Mouse (Mus musculus): ENCODE measurements at regions not wholly inside any gene's neighbourhood (a gene's known extent, or its start where the extent isn't known, plus 50 kb on each side); places are given as distances from the start of the nearest gene placed in this dataset.

DNA sequence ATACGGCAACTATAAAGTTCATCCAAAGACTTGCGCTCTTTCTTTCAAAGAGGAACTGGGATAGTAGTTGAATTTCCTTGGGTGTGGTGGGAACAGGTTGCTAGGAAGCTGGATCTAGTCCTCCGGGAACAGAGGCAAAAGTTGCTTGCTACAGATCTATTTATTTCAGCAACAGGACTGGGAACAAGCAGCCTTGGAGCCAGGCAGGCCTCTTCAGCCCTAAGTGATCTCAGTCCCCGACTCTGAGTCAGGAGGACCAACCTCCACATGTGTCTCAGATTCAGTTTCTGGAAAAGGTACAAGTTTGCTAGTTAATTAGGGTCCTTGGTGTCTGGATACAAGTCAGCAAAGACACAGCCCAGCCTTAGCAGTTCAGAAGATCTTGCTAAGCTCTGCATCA, 180.2 kb downstream of the Efcab1 start:
- Histone ChIP-seq H3K4me1 (ENCODE audit: control insufficient read depth in 1 of 2, insufficient read depth in 2 of 2, low read length in 2 of 2) (no peaks in the 10 kb centered on the region), H3K27me3 (ENCODE audit: control insufficient read depth in 1 of 2, insufficient read depth in 2 of 2, low read length in 2 of 2) (no peaks in the 10 kb centered on the region), H3K9ac (ENCODE audit: control insufficient read depth, low read depth, low read length, poor library complexity, severe bottlenecking) (no peak overlapping the region), H3K27ac (ENCODE audit: control insufficient read depth, low read depth, low read length) (no peak overlapping the region), H3K9me3 (replicated peaks; ENCODE audit: insufficient read depth, low read length) (no peaks in the 10 kb centered on the region), H3K4me3 (ENCODE audit: control insufficient read depth in 1 of 2, insufficient read depth in 1 of 2, low read depth in 2 of 2, low read length in 2 of 2) (no peak overlapping the region), H3K36me3 (ENCODE audit: control insufficient read depth in 1 of 2, insufficient read depth in 2 of 2, low read length in 2 of 2) (no peaks in the 10 kb centered on the region), H3K79me2 (ENCODE audit: control insufficient read depth, insufficient read depth, low read length, poor library complexity) (no peaks in the 10 kb centered on the region)
- TF ChIP-seq GATA1 (IDR thresholded peaks at IDR 0.05; ENCODE audit: low read depth, low read length) (no peak), ZMIZ1 (IDR thresholded peaks at IDR 0.05; ENCODE audit: low read depth, low read length) (no peak), USF2 (IDR thresholded peaks at IDR 0.05; ENCODE audit: borderline replicate concordance in 1 of 2, insufficient read depth in 1 of 2, low read depth in 1 of 2, low read length in 2 of 2) (no peak), BHLHE40 (IDR thresholded peaks at IDR 0.05; ENCODE audit: borderline replicate concordance, low read depth, low read length) (no peak), RCOR1 (IDR thresholded peaks at IDR 0.05; ENCODE audit: low read depth, low read length) (no peak), MXI1 (IDR thresholded peaks at IDR 0.05; ENCODE audit: low read depth, low read length) (no peak), MYC (IDR thresholded peaks at IDR 0.05; ENCODE audit: low read depth, low read length) (no peak), MAX (IDR thresholded peaks at IDR 0.05; ENCODE audit: low read length) (no peak), MAZ (IDR thresholded peaks at IDR 0.05; ENCODE audit: low read depth, low read length) (no peak), CTCF (IDR thresholded peaks at IDR 0.05 in 2 of 3, conservative IDR thresholded peaks at IDR 0.05 in 1 of 3; ENCODE audit: control insufficient read depth in 1 of 3, insufficient read depth in 1 of 3, low read depth in 2 of 3, low read length in 3 of 3, poor library complexity in 1 of 3, severe bottlenecking in 1 of 3) (no peak), JUND (IDR thresholded peaks at IDR 0.05; ENCODE audit: low read depth, low read length) (no peak), ZC3H11A (IDR thresholded peaks at IDR 0.05; ENCODE audit: low read depth, low read length) (no peak), USF1 (IDR thresholded peaks at IDR 0.05; ENCODE audit: low read depth, low read length) (no peak), MEF2A (IDR thresholded peaks at IDR 0.05; ENCODE audit: extremely low read depth, insufficient replicate concordance, low read depth, low read length, poor library complexity, severe bottlenecking) (no peak), E2F4 (IDR thresholded peaks at IDR 0.05; ENCODE audit: borderline replicate concordance, low read depth, low read length) (no peak), POLR2AphosphoS5 (IDR thresholded peaks at IDR 0.05; ENCODE audit: borderline replicate concordance, low read depth, low read length) (no peak), MYB (IDR thresholded peaks at IDR 0.05; ENCODE audit: low read depth, low read length) (no peak), ETS1 (IDR thresholded peaks at IDR 0.05; ENCODE audit: low read depth, low read length) (no peak), TAL1 (IDR thresholded peaks at IDR 0.05; ENCODE audit: low read length) (no peak)
- no peak for DNase-seq (ENCODE audit: low read depth, low spot score)

DNA sequence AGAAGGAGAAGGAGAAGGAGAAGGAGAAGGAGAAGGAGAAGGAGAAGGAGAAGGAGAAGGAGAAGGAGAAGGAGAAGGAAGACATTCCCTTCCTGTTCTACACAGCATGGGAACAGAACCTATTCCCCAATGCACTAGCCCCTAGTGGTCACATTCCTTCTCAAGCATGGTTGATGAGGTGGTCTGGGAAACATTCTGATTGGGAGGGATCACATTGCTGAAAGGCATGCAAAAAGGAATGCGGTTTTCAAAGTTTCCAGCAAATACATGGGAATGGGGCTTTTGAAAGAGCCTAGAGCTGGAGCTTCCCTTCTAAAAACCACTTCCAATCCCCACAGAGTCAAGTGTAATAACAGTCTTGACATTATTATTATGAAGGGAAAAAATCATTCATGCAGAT, 197.5 kb downstream of the Efcab1 start:
- no peak for TF ChIP-seq UBTF (IDR thresholded peaks at IDR 0.05; ENCODE audit: borderline replicate concordance, insufficient read depth, low read depth, low read length)
- TF ChIP-seq MAFK (IDR thresholded peaks at IDR 0.05; ENCODE audit: borderline replicate concordance, low read depth, low read length), result no peak
- TF ChIP-seq MAZ (IDR thresholded peaks at IDR 0.05; ENCODE audit: low read depth, low read length), result no peak
- TF ChIP-seq POLR2A (IDR thresholded peaks at IDR 0.05; ENCODE audit: control insufficient read depth in 1 of 2, insufficient read depth in 1 of 2, low read depth in 1 of 2, low read length in 2 of 2, poor library complexity in 1 of 2), result no peak
- no peak for TF ChIP-seq NELFE (IDR thresholded peaks at IDR 0.05; ENCODE audit: low read depth, low read length)
- TF ChIP-seq CTCF (IDR thresholded peaks at IDR 0.05 in 2 of 3, conservative IDR thresholded peaks at IDR 0.05 in 1 of 3; ENCODE audit: control insufficient read depth in 1 of 3, insufficient read depth in 1 of 3, low read depth in 2 of 3, low read length in 3 of 3, poor library complexity in 1 of 3, severe bottlenecking in 1 of 3), result no peak
- no peak for TF ChIP-seq TCF12 (IDR thresholded peaks at IDR 0.05; ENCODE audit: low read depth, low read length)
- TF ChIP-seq TAL1 (IDR thresholded peaks at IDR 0.05; ENCODE audit: low read length), result no peak
- TF ChIP-seq ZKSCAN1 (IDR thresholded peaks at IDR 0.05; ENCODE audit: low read depth, low read length), result no peak
- TF ChIP-seq RCOR1 (IDR thresholded peaks at IDR 0.05; ENCODE audit: low read depth, low read length), result no peak
- TF ChIP-seq BHLHE40 (IDR thresholded peaks at IDR 0.05; ENCODE audit: borderline replicate concordance, low read depth, low read length), result no peak
- TF ChIP-seq ETS1 (IDR thresholded peaks at IDR 0.05; ENCODE audit: low read depth, low read length), result no peak
- no peak for TF ChIP-seq JUND (IDR thresholded peaks at IDR 0.05; ENCODE audit: low read depth, low read length)
- no peak for TF ChIP-seq MEF2A (IDR thresholded peaks at IDR 0.05; ENCODE audit: extremely low read depth, insufficient replicate concordance, low read depth, low read length, poor library complexity, severe bottlenecking)
- TF ChIP-seq USF1 (IDR thresholded peaks at IDR 0.05; ENCODE audit: low read depth, low read length), result no peak
- TF ChIP-seq E2F4 (IDR thresholded peaks at IDR 0.05; ENCODE audit: borderline replicate concordance, low read depth, low read length), result no peak
- Histone ChIP-seq H3K4me1 (ENCODE audit: control insufficient read depth in 1 of 2, insufficient read depth in 2 of 2, low read length in 2 of 2) (no peaks in the 10 kb centered on the region), H3K79me2 (ENCODE audit: control insufficient read depth, insufficient read depth, low read length, poor library complexity) (no peaks in the 10 kb centered on the region), H3K9me3 (replicated peaks; ENCODE audit: insufficient read depth, low read length) (no peaks in the 10 kb centered on the region), H3K27me3 (ENCODE audit: control insufficient read depth in 1 of 2, insufficient read depth in 2 of 2, low read length in 2 of 2) (no peaks in the 10 kb centered on the region; a peak in 1 of 4 replicates), H3K4me3 (ENCODE audit: control insufficient read depth in 1 of 2, insufficient read depth in 1 of 2, low read depth in 2 of 2, low read length in 2 of 2) (no peak overlapping the region), H3K36me3 (ENCODE audit: control insufficient read depth in 1 of 2, insufficient read depth in 2 of 2, low read length in 2 of 2) (no peaks in the 10 kb centered on the region), H3K9ac (ENCODE audit: control insufficient read depth, low read depth, low read length, poor library complexity, severe bottlenecking) (no peak overlapping the region), H3K27ac (ENCODE audit: control insufficient read depth, low read depth, low read length) (no peak overlapping the region)
- no peak for DNase-seq (ENCODE audit: low read depth, low spot score)
